Mouse (Mus musculus) midbrain, embryonic 10.5 days (tissue): ENCODE measurements at regions not wholly inside any gene's neighbourhood (a gene's known extent, or its start where the extent isn't known, plus 50 kb on each side); places are given as distances from the start of the nearest gene placed in this dataset.
"Not testable (repeated sequence)": the region's sequence is repeated elsewhere in the genome, so short reads cannot be mapped to it uniquely, and the experiment has no call there.

ENCODE experiments used
- DNase-seq: peaks from one replicate; pipeline ENCODE4 v3.0.0-alpha.2; 2017; ENCODE audit warnings: low spot score
- H3K27ac ChIP-seq: fragments of 300-500 bp; sonication (generic); replicated peaks from 2 replicates; pipeline ENCODE4 v1.5.1; 2016; ENCODE audit warnings: mild to moderate bottlenecking
- H3K27me3 ChIP-seq: fragments of 300-500 bp; sonication (generic); 2 replicates; pipeline ENCODE4 v1.6.1; 2016; ENCODE audit warnings: low read depth, mild to moderate bottlenecking; ENCODE audit not compliant: poor library complexity, severe bottlenecking
- H3K36me3 ChIP-seq: fragments of 300-500 bp; sonication (generic); 2 replicates; pipeline ENCODE4 v1.6.1; 2016; ENCODE audit warnings: mild to moderate bottlenecking, moderate library complexity
- H3K4me1 ChIP-seq: fragments of 300-500 bp; sonication (generic); 2 replicates; pipeline ENCODE4 v1.6.1; 2016
- H3K4me3 ChIP-seq: fragments of 300-500 bp; sonication (generic); 2 replicates; pipeline ENCODE4 v1.5.1; 2016; ENCODE audit warnings: mild to moderate bottlenecking, moderate library complexity
- H3K9me3 ChIP-seq: fragments of 300-500 bp; sonication (generic); replicated peaks from 2 replicates; pipeline ENCODE4 v1.6.1; 2016; ENCODE audit warnings: mild to moderate bottlenecking
- WGBS: fragments of 180-500 bp; shearing (Covaris S2); methylation state at CpG from one replicate; pipeline ENCODE4 v1.1.7; 2016; 5-methylcytosine and 5-hydroxymethylcytosine counted together

DNA sequence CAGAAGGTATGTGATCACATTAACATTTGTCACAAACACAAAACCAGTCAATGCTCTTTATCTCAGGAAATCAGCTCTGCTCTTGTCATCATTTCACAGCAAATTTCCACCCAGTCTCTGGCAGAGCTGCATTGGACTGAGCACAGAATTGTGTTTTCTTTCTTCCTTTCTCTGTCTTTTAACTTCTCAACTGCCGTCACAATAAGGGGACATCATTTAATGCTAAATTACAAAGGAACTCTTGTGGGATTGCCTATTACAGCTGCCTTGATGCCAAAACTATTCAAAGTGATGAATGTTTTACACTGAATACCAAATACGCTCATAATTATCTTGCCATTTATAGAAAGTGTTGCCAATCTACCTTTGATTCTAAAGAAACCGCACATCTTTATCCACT is 424.9 kb upstream of the Fign start:
- DNase-seq, result no peak
- Histone ChIP-seq H3K9me3 (no peaks in the 10 kb centered on the region), H3K27ac (no peak overlapping the region), H3K4me3 (no peak overlapping the region), H3K27me3 (no peaks in the 10 kb centered on the region), H3K4me1 (no peaks in the 10 kb centered on the region), H3K36me3 (no peaks in the 10 kb centered on the region)
- WGBS, result 87% methylated on average over 3 of the region's 3 CpGs

- Histone ChIP-seq H3K27me3 (no peaks in the 10 kb centered on the region), H3K36me3 (no peaks in the 10 kb centered on the region), H3K9me3 (no peaks in the 10 kb centered on the region), H3K27ac (no peak overlapping the region), H3K4me1 (no peaks in the 10 kb centered on the region), H3K4me3 (no peak overlapping the region)
- DNase-seq, result no peak
- 70% methylated on average over 3 of the region's 3 CpGs for WGBS
Measured at GRCm38 (mm10) chr2:64522233-64522632, 424.4 kb upstream of the Fign start.

DNA sequence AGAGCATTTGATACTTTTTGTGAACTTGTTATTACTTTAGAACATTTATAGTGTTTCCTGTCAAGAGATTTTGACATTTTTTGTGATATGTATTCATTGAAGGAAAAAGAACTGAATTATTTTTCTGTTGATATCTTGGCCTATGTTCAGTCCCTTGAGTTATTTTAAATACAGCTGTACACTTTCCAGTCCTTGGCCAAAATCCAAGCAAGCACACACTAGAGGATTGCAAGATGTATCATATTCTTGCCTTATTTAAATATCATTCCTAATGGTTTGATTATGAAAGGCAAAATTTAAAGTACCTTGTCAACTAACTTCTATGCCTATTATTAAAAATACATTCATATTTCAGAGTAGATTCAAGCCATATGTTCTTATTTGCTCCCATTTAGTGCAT is 397.9 kb upstream of the Fign start:
- Histone ChIP-seq H3K4me3 (no peak overlapping the region), H3K9me3 (no peaks in the 10 kb centered on the region), H3K4me1 (no peaks in the 10 kb centered on the region), H3K27me3 (no peaks in the 10 kb centered on the region), H3K36me3 (no peaks in the 10 kb centered on the region), H3K27ac (no peak overlapping the region)
- DNase-seq, result no peak

GRCm38 (mm10) chr2:64466412-64466970 is 368.7 kb upstream of the Fign start:
- Histone ChIP-seq H3K36me3 (no peaks in the 10 kb centered on the region), H3K4me1 (no peaks in the 10 kb centered on the region), H3K27ac (no peak overlapping the region), H3K4me3 (no peak overlapping the region), H3K27me3 (no peaks in the 10 kb centered on the region), H3K9me3 (no peaks in the 10 kb centered on the region)
- DNase-seq, result no peak
- WGBS, result 92% methylated on average over 12 of the region's 12 CpGs

- 89% methylated on average over 8 of the region's 8 CpGs for WGBS
- Histone ChIP-seq H3K36me3 (no peaks in the 10 kb centered on the region), H3K27me3 (no peaks in the 10 kb centered on the region), H3K4me3 (no peak overlapping the region), H3K4me1 (no peaks in the 10 kb centered on the region), H3K27ac (no peak overlapping the region), H3K9me3 (no peaks in the 10 kb centered on the region)
- DNase-seq, result no peak
Measured at GRCm38 (mm10) chr2:64462466-64463114, 364.8 kb upstream of the Fign start.

DNA sequence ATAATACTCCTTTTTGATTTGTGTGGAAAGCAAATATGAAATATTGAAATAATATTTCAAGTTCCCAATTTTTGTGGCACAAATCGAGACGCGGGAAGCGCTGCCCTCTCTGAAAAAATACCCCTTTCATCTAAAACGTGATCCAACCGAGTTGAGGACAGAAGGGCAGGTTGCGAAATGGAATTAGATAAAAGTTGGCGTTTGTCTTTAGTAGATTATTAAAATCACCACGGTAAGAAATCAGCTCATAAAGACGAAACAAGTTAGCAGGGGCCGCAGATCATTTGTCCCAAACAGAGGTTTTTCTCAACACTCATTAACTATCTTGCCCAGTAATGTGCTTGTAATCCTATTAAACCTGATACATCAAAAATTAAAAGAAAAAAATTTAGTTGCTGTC is 364.2 kb upstream of the Fign start:
- no peaks in the 10 kb centered on the region for H3K36me3 ChIP-seq
- 90% methylated on average over 11 of the region's 11 CpGs for WGBS
- DNase-seq, result no peak

DNA sequence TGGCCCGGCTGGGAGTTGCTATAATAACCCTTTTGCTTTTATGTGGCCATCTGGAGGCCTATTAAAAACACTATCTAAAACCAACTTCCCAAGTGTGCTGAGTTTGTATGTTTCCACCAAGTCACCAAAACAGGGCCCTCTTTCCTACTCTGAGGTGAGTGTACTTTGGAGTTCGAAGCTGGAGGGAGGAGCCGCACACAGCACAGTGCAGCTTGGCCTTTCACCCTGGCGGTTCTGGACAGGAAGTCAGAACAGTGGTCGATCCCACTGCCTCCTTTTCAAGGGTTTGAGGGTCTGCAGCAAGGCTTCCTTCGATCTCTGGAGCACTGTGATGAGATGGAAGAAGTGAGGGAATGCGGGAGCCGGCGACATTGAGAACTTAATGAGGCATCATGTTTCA is 363.8 kb upstream of the Fign start:
- no peaks in the 10 kb centered on the region for H3K9me3 ChIP-seq
- 88% methylated on average over 9 of the region's 9 CpGs for WGBS
- H3K4me3 ChIP-seq, result no peak overlapping the region
- H3K27ac ChIP-seq, result no peak overlapping the region
- H3K36me3 ChIP-seq, result no peaks in the 10 kb centered on the region
- no peaks in the 10 kb centered on the region for H3K27me3 ChIP-seq
- no peaks in the 10 kb centered on the region for H3K4me1 ChIP-seq
- no peak for DNase-seq

More for the DNA sequence above, 364.2 kb upstream of the Fign start:
- Histone ChIP-seq H3K4me1 (no peaks in the 10 kb centered on the region), H3K9me3 (no peaks in the 10 kb centered on the region), H3K27ac (no peak overlapping the region), H3K27me3 (no peaks in the 10 kb centered on the region), H3K4me3 (no peak overlapping the region)

GRCm38 (mm10) chr2:64458171-64458570 is 360.3 kb upstream of the Fign start:
- whole genome bisulfite sequencing, result 72% methylated on average over 5 of the region's 5 CpGs
- Histone ChIP-seq H3K4me1 (no peaks in the 10 kb centered on the region), H3K4me3 (no peak overlapping the region), H3K9me3 (no peaks in the 10 kb centered on the region), H3K27me3 (no peaks in the 10 kb centered on the region), H3K36me3 (no peaks in the 10 kb centered on the region), H3K27ac (no peak overlapping the region)
- peak; percentile 30 for DNase-seq

DNA sequence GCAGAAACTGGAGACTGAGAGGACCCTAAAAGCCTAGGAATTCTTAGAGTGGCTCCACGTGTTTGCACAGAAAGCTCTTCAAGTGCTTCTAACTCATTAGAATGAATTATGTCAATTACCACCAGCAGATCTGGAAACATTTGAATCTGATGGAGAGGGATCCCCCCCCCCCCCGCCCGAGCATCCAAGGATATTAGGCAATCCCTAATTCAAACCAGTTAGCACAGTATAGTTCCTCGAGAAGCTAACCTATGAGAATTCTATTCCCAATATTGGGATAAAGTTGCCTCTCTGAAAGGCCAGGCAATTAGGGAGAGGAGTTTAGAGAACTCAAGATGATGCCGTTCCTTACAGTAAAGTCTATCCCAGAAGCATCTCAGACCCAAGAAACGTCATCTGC is 354.9 kb upstream of the Fign start:
- 89% methylated on average over 6 of the region's 6 CpGs for WGBS
- no peaks in the 10 kb centered on the region for H3K36me3 ChIP-seq
- no peaks in the 10 kb centered on the region for H3K27me3 ChIP-seq
- H3K27ac ChIP-seq, result no peak overlapping the region
- H3K4me3 ChIP-seq, result no peak overlapping the region
- no peak for DNase-seq
- no peaks in the 10 kb centered on the region for H3K4me1 ChIP-seq
- no peaks in the 10 kb centered on the region for H3K9me3 ChIP-seq

GRCm38 (mm10) chr2:64451614-64452317 is 353.9 kb upstream of the Fign start:
- H3K36me3 ChIP-seq, result no peaks in the 10 kb centered on the region
- no peak for DNase-seq
- no peak overlapping the region for H3K27ac ChIP-seq
- H3K4me3 ChIP-seq, result no peak overlapping the region
- no peaks in the 10 kb centered on the region for H3K27me3 ChIP-seq
- WGBS, result 86% methylated on average over 12 of the region's 12 CpGs
- no peaks in the 10 kb centered on the region for H3K4me1 ChIP-seq
- no peaks in the 10 kb centered on the region for H3K9me3 ChIP-seq

GRCm38 (mm10) chr2:64443171-64443570 is 345.3 kb upstream of the Fign start:
- Histone ChIP-seq H3K27me3 (no peaks in the 10 kb centered on the region), H3K4me3 (no peak overlapping the region), H3K36me3 (no peaks in the 10 kb centered on the region), H3K9me3 (no peaks in the 10 kb centered on the region), H3K27ac (no peak overlapping the region), H3K4me1 (no peaks in the 10 kb centered on the region)
- no peak for DNase-seq
- 91% methylated on average over 3 of the region's 3 CpGs for WGBS

DNA sequence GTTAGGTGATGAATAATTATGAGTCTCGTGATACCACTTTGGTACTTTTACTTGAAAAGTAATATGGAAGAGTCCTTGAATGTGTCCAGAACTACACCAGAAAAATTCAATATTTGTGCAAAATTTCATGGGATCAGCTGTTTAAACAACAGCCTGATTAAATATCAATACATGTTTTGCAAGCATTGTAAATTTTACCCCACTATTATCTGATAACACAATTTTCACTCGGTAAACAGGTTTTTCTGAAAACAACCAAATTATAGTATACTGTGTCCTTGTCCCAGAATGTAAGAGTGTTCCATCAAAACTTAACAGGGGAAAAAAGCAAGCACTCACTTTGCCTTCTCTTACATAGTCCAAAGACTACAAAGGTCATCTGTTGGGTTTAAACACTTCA is 343.1 kb upstream of the Fign start:
- Histone ChIP-seq H3K9me3 (no peaks in the 10 kb centered on the region), H3K4me1 (no peaks in the 10 kb centered on the region), H3K4me3 (no peak overlapping the region), H3K27ac (no peak overlapping the region), H3K27me3 (no peaks in the 10 kb centered on the region), H3K36me3 (no peaks in the 10 kb centered on the region)
- 88% methylated on average over 2 of the region's 2 CpGs for WGBS
- no peak for DNase-seq

- not testable (repeated sequence) for H3K27me3 ChIP-seq, H3K27ac ChIP-seq, H3K4me3 ChIP-seq, H3K36me3 ChIP-seq, H3K4me1 ChIP-seq, H3K9me3 ChIP-seq, DNase-seq
Measured at GRCm38 (mm10) chr2:64417129-64417528, 319.3 kb upstream of the Fign start.
